Mouse (Mus musculus): Measurements from ENCODE around the gene Taf13. TPM values are rescaled to one million over a fixed set of nuclear protein-coding genes. Genes with fewer than 3 reads are reported as not detected.

Taf13 gene
- polyA plus RNA-seq, 1 experiment from 2014 or later: 51.8 TPM

DNA sequence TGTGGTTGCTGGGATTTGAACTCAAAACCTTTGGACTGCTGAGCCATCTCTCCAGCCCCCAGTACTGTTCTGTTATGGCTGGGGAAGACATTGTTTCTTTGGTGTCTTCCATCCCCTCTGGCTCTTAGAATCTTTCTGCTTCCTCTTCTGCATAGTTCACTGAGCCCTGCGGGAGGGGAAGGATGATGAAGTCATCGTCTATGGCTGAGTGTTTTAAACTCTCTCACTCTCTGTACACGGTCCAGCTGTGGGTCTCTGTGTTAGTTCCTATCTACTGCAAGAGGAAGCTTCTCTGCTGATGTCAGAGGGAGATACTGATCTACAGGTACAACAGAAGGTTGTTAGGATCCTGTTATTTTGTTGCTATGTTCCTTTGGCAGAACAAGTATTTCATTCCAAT is 37.4 kb downstream of the Taf13 start:
- 74% methylated on average over 3 of the region's 3 CpGs for WGBS
- no peak for DNase-seq (ENCODE audit: low spot score)

More for the DNA sequence above, 37.4 kb downstream of the Taf13 start:
- Histone ChIP-seq H3K27ac (ENCODE audit: low read depth, low read length) (no peak overlapping the region), H3K4me3 (ENCODE audit: low read depth, low read length) (no peak overlapping the region), H3K9me3 (replicated peaks; ENCODE audit: control insufficient read depth, low read length) (no peaks in the 10 kb centered on the region), H3K4me2 (ENCODE audit: low read length) (no peak overlapping the region), H3K4me1 (ENCODE audit: control insufficient read depth, insufficient read depth, low read length) (no peaks in the 10 kb centered on the region), H3K27me3 (replicated peaks; ENCODE audit: control insufficient read depth, insufficient read depth, low read length) (no peaks in the 10 kb centered on the region), H3K9ac (ENCODE audit: low read length) (no peak overlapping the region), H3K36me3 (ENCODE audit: control insufficient read depth, insufficient read depth, low read length) (peaks cover 22% of the 10 kb centered on the region)
- no peak for ATAC-seq

Small RNAs within 50 kb of the gene (microRNA-seq; reads per million reads assigned to microRNA genes)
- not detected for gene Gm22860

Other genes with a start within 250 kb of the Taf13 start
- gene Mybphl, start 206.8 kb upstream of the Taf13 start, polyA plus RNA-seq (2014; fragmentation: Nextera tagmentation; extraction: Ambion mirVana): not detected in 2 replicates
- gene Psrc1, start 187.9 kb upstream of the Taf13 start, polyA plus RNA-seq (2014; fragmentation: Nextera tagmentation; extraction: Ambion mirVana): 32.6 and 42.0 TPM in 2 replicates
- gene Celsr2, start 156.1 kb upstream of the Taf13 start, polyA plus RNA-seq (2014; fragmentation: Nextera tagmentation; extraction: Ambion mirVana): 38.4 and 39.9 TPM in 2 replicates
- gene Sars, start 126.5 kb upstream of the Taf13 start, polyA plus RNA-seq (2014; fragmentation: Nextera tagmentation; extraction: Ambion mirVana): 227 and 241 TPM in 2 replicates
- gene 1700013F07Rik, start 37.5 kb upstream of the Taf13 start, polyA plus RNA-seq (2014; fragmentation: Nextera tagmentation; extraction: Ambion mirVana): 1.3 and 2.0 TPM in 2 replicates
- gene 5330417C22Rik, start 35.2 kb upstream of the Taf13 start, polyA plus RNA-seq (2014; fragmentation: Nextera tagmentation; extraction: Ambion mirVana): 8.7 and 12.2 TPM in 2 replicates
- gene Tmem167b, start 9.2 kb upstream of the Taf13 start, polyA plus RNA-seq (2014; fragmentation: Nextera tagmentation; extraction: Ambion mirVana): 56.3 and 62.0 TPM in 2 replicates
- gene Wdr47, start 19.6 kb downstream of the Taf13 start, polyA plus RNA-seq (2014; fragmentation: Nextera tagmentation; extraction: Ambion mirVana): 87.8 and 112 TPM in 2 replicates
- 51.4 and 56.6 TPM in 2 replicates for gene Clcc1, start 82.2 kb downstream of the Taf13 start, polyA plus RNA-seq (2014; fragmentation: Nextera tagmentation; extraction: Ambion mirVana)
- gene Gpsm2, start 150.6 kb downstream of the Taf13 start, polyA plus RNA-seq (2014; fragmentation: Nextera tagmentation; extraction: Ambion mirVana): 37.2 and 44.8 TPM in 2 replicates
- not detected in 2 replicates for gene Aknad1, start 168.0 kb downstream of the Taf13 start, polyA plus RNA-seq (2014; fragmentation: Nextera tagmentation; extraction: Ambion mirVana)